Mouse (Mus musculus) G1E-ER4 (cell line): ENCODE results near the gene Hormad1. TPM values are rescaled to one million over a fixed set of nuclear protein-coding genes. Genes with fewer than 3 reads are reported as not detected.

Source experiments
- GATA1 ChIP-seq: IDR thresholded peaks from one replicate; pipeline ENCODE4 v1.8.0; 2012; ENCODE audit warnings: low read length, inconsistent platforms
- polyA plus RNA-seq: library from polyadenylated mRNA; stranded (reverse); fragments of >175 nt; gene quantifications from 2 replicates; pipeline ENCODE4 v1.2.3, GENCODE M21; 2012

Gene Hormad1
- polyA plus RNA-seq, 1 experiment, result not detected

GRCm38 (mm10) chr3:95542171-95542570 is 17.3 kb upstream of the Hormad1 start:
- TF ChIP-seq GATA1, result no peak

GRCm38 (mm10) chr3:95542981-95543380 is 16.5 kb upstream of the Hormad1 start:
- TF ChIP-seq GATA1, result no peak

- no peak for TF ChIP-seq GATA1
Measured at GRCm38 (mm10) chr3:95550176-95550575, 9.3 kb upstream of the Hormad1 start.

GRCm38 (mm10) chr3:95553986-95554385 is 5.5 kb upstream of the Hormad1 start:
- TF ChIP-seq GATA1, result no peak

GRCm38 (mm10) chr3:95560738-95561137 is 1.3 kb downstream of the Hormad1 start:
- TF ChIP-seq GATA1, result no peak

- TF ChIP-seq GATA1, result no peak
Measured at GRCm38 (mm10) chr3:95561826-95562225, 2.3 kb downstream of the Hormad1 start.

GRCm38 (mm10) chr3:95569585-95569984 is 10.1 kb downstream of the Hormad1 start:
- TF ChIP-seq GATA1, result no peak

- no peak for TF ChIP-seq GATA1
Measured at GRCm38 (mm10) chr3:95587754-95588603, 28.5 kb downstream of the Hormad1 start.

GRCm38 (mm10) chr3:95588604-95589086 is 29.2 kb downstream of the Hormad1 start, which contains the start of gene Golph3l:
Golph3l (plus strand) TSS chr3:95588934.
- no peak for TF ChIP-seq GATA1

- no peak for TF ChIP-seq GATA1
Measured at GRCm38 (mm10) chr3:95598734-95599133, 39.3 kb downstream of the Hormad1 start.

GRCm38 (mm10) chr3:95601287-95601686 is 41.8 kb downstream of the Hormad1 start:
- TF ChIP-seq GATA1, result no peak

- no peak for TF ChIP-seq GATA1
Measured at GRCm38 (mm10) chr3:95606096-95606495, 46.6 kb downstream of the Hormad1 start.

GRCm38 (mm10) chr3:95609195-95609594 is 49.7 kb downstream of the Hormad1 start:
- TF ChIP-seq GATA1, result no peak

- TF ChIP-seq GATA1, result no peak
Measured at GRCm38 (mm10) chr3:95613996-95614395, 54.5 kb downstream of the Hormad1 start.

- TF ChIP-seq GATA1, result no peak
Measured at GRCm38 (mm10) chr3:95618511-95618910, 59.0 kb downstream of the Hormad1 start.

GRCm38 (mm10) chr3:95621241-95621640 is 61.8 kb downstream of the Hormad1 start:
- no peak for TF ChIP-seq GATA1

- no peak for TF ChIP-seq GATA1
Measured at GRCm38 (mm10) chr3:95623551-95623950, 64.1 kb downstream of the Hormad1 start.
